Mouse (Mus musculus): ENCODE results near the gene Psmb9. TPM values are rescaled to one million over a fixed set of nuclear protein-coding genes. Genes with fewer than 3 reads are reported as not detected.

Psmb9 gene
- total and polyA plus RNA-seq, 3 experiments, result 6.9 to 20.5 (median 13.5) TPM

GRCm38 (mm10) chr17:34170487-34170876, 17.1 kb downstream of the Psmb9 start:
- H3K9ac ChIP-seq (ENCODE audit: low read depth, low read length), result no peak overlapping the region
- TF ChIP-seq POLR2A (IDR thresholded peaks at IDR 0.05; ENCODE audit: insufficient read depth, low read depth, low read length), result no peak
- no peak for TF ChIP-seq CTCF (IDR thresholded peaks at IDR 0.05)
- TF ChIP-seq EP300 (IDR thresholded peaks at IDR 0.05; ENCODE audit: insufficient read depth, low read depth, low read length), result no peak
- H3K79me2 ChIP-seq (replicated peaks; ENCODE audit: control insufficient read depth, insufficient read depth, low read length), result no peaks in the 10 kb centered on the region
- H3K27me3 ChIP-seq (ENCODE audit: control insufficient read depth, insufficient read depth, low read length), result no peaks in the 10 kb centered on the region; the same call in 1 of the 2 replicates
- no peaks in the 10 kb centered on the region for H3K4me1 ChIP-seq (ENCODE audit: control insufficient read depth, insufficient read depth, low read length)
- 18% methylated on average over 4 of the region's 4 CpGs for WGBS
- H3K27ac ChIP-seq, result no peak overlapping the region
- no peaks in the 10 kb centered on the region for H3K36me3 ChIP-seq (ENCODE audit: control insufficient read depth, insufficient read depth, low read length)
- H3K4me3 ChIP-seq, result no peak overlapping the region
- intact Hi-C loops (cut with DNase I), result loop anchor here (1.0 to 2.0 kb wide), 4 partner anchors 34 to 178 kb away; no protein-coding TSS in a partner anchor
- no peak for DNase-seq

- Histone ChIP-seq H3K79me2 (replicated peaks; ENCODE audit: control insufficient read depth, insufficient read depth, low read length) (no peaks in the 10 kb centered on the region), H3K4me3 (no peak overlapping the region), H3K9ac (ENCODE audit: low read depth, low read length) (no peak overlapping the region), H3K4me1 (ENCODE audit: control insufficient read depth, insufficient read depth, low read length) (no peaks in the 10 kb centered on the region), H3K27me3 (ENCODE audit: control insufficient read depth, insufficient read depth, low read length) (no peaks in the 10 kb centered on the region; the same call in 1 of the 2 replicates), H3K27ac (no peak overlapping the region), H3K36me3 (ENCODE audit: control insufficient read depth, insufficient read depth, low read length) (no peaks in the 10 kb centered on the region)
- intact Hi-C loops (cut with DNase I), result loop anchor here (1.0 kb wide), 2 partner anchors 34 to 68 kb away; no protein-coding TSS in a partner anchor
- peak; percentile 67; the same call in 1 of the 2 replicates for TF ChIP-seq EP300 (IDR thresholded peaks at IDR 0.05; ENCODE audit: insufficient read depth, low read depth, low read length)
- peak; percentile 83 for TF ChIP-seq CTCF (IDR thresholded peaks at IDR 0.05)
- TF ChIP-seq POLR2A (IDR thresholded peaks at IDR 0.05; ENCODE audit: insufficient read depth, low read depth, low read length), result no peak
- WGBS, result 1% methylated on average over 2 of the region's 2 CpGs
- DNase-seq, result peak in 1 of 2 experiments; percentile 32
These were observed 18.3 kb downstream of the Psmb9 start for GRCm38 (mm10) chr17:34169279-34169678.

GRCm38 (mm10) chr17:34165033-34165730, 22.4 kb downstream of the Psmb9 start:
- 56% methylated on average over 6 of the region's 6 CpGs for WGBS
- TF ChIP-seq POLR2A (IDR thresholded peaks at IDR 0.05; ENCODE audit: insufficient read depth, low read depth, low read length) (no peak), CTCF (IDR thresholded peaks at IDR 0.05) (peak; percentile 56)
- H3K9ac ChIP-seq (ENCODE audit: low read depth, low read length), result no peak overlapping the region
- H3K27ac ChIP-seq, result no peak overlapping the region
- no peaks in the 10 kb centered on the region for H3K4me1 ChIP-seq (ENCODE audit: control insufficient read depth, insufficient read depth, low read length)
- H3K27me3 ChIP-seq (ENCODE audit: control insufficient read depth, insufficient read depth, low read length), result no peaks in the 10 kb centered on the region; the same call in 1 of the 2 replicates
- H3K79me2 ChIP-seq (replicated peaks; ENCODE audit: control insufficient read depth, insufficient read depth, low read length), result no peaks in the 10 kb centered on the region
- intact Hi-C loops (cut with DNase I), result no loop called here
- DNase-seq, result no peak
- H3K4me3 ChIP-seq, result no peak overlapping the region
- no peaks in the 10 kb centered on the region for H3K36me3 ChIP-seq (ENCODE audit: control insufficient read depth, insufficient read depth, low read length)

- intact Hi-C loops (cut with DNase I), result no loop called here
- Histone ChIP-seq H3K27me3 (ENCODE audit: control insufficient read depth, insufficient read depth, low read length) (no peaks in the 10 kb centered on the region; the same call in 1 of the 2 replicates), H3K79me2 (replicated peaks; ENCODE audit: control insufficient read depth, insufficient read depth, low read length) (no peaks in the 10 kb centered on the region), H3K36me3 (ENCODE audit: control insufficient read depth, insufficient read depth, low read length) (no peaks in the 10 kb centered on the region), H3K4me3 (no peak overlapping the region), H3K27ac (no peak overlapping the region), H3K9ac (ENCODE audit: low read depth, low read length) (no peak overlapping the region), H3K4me1 (ENCODE audit: control insufficient read depth, insufficient read depth, low read length) (no peaks in the 10 kb centered on the region)
- DNase-seq, result no peak
- WGBS, result 42% methylated on average over 9 of the region's 9 CpGs
- TF ChIP-seq POLR2A (IDR thresholded peaks at IDR 0.05; ENCODE audit: insufficient read depth, low read depth, low read length), result no peak
- peak; percentile 41 for TF ChIP-seq CTCF (IDR thresholded peaks at IDR 0.05)
These were observed 23.2 kb downstream of the Psmb9 start for GRCm38 (mm10) chr17:34164202-34164895.

GRCm38 (mm10) chr17:34155534-34155933, 32.0 kb downstream of the Psmb9 start:
- Histone ChIP-seq H3K36me3 (ENCODE audit: control insufficient read depth, insufficient read depth, low read length) (no peaks in the 10 kb centered on the region), H3K9ac (ENCODE audit: low read depth, low read length) (no peak overlapping the region), H3K4me3 (no peak overlapping the region), H3K79me2 (replicated peaks; ENCODE audit: control insufficient read depth, insufficient read depth, low read length) (no peaks in the 10 kb centered on the region), H3K27me3 (ENCODE audit: control insufficient read depth, insufficient read depth, low read length) (no peaks in the 10 kb centered on the region; the same call in 1 of the 2 replicates), H3K27ac (no peak overlapping the region), H3K4me1 (ENCODE audit: control insufficient read depth, insufficient read depth, low read length) (no peaks in the 10 kb centered on the region)
- DNase-seq, result no peak
- TF ChIP-seq EP300 (IDR thresholded peaks at IDR 0.05; ENCODE audit: insufficient read depth, low read depth, low read length), result no peak
- TF ChIP-seq CTCF (IDR thresholded peaks at IDR 0.05), result no peak
- no peak for TF ChIP-seq POLR2A (IDR thresholded peaks at IDR 0.05; ENCODE audit: insufficient read depth, low read depth, low read length)
- WGBS, result 40% methylated on average over 5 of the region's 5 CpGs
- intact Hi-C loops (cut with DNase I), result no loop called here

- Histone ChIP-seq H3K27me3 (ENCODE audit: control insufficient read depth, insufficient read depth, low read length) (no peaks in the 10 kb centered on the region), H3K27ac (no peak within 1 kb of the TSS), H3K36me3 (ENCODE audit: control insufficient read depth, insufficient read depth, low read length) (no peaks in the 10 kb centered on the region), H3K4me1 (ENCODE audit: control insufficient read depth, insufficient read depth, low read length) (no peaks in the 10 kb centered on the region), H3K9ac (ENCODE audit: low read depth, low read length) (peak within 1 kb of the TSS; percentile 14; the same call in 1 of the 2 replicates), H3K4me3 (no peak within 1 kb of the TSS), H3K79me2 (replicated peaks; ENCODE audit: control insufficient read depth, insufficient read depth, low read length) (no peaks in the 10 kb centered on the region)
- DNase-seq, result peak in 1 of 2 experiments; percentile 53
- WGBS, result 45% methylated on average over 4 of the region's 4 CpGs
- TF ChIP-seq CTCF (IDR thresholded peaks at IDR 0.05), result no peak
- TF ChIP-seq EP300 (IDR thresholded peaks at IDR 0.05; ENCODE audit: insufficient read depth, low read depth, low read length), result no peak
- no peak for TF ChIP-seq POLR2A (IDR thresholded peaks at IDR 0.05; ENCODE audit: insufficient read depth, low read depth, low read length)
- intact Hi-C loops (cut with DNase I), result no loop called here
These were observed 34.6 kb downstream of the Psmb9 start, which contains the start of gene H2-DMb1 for GRCm38 (mm10) chr17:34152923-34153322. Gene H2-DMb1, plus strand, starts transcription at chr17:34153072.
